Mouse (Mus musculus) hindbrain, embryonic 14.5 days (tissue): ENCODE data around the gene Iqschfp. TPM values are rescaled to one million over a fixed set of nuclear protein-coding genes. Genes with fewer than 3 reads are reported as not detected.
A peak's percentile ranks its signal among the peaks of the same experiment; 100 is the strongest.

Experiments used
- ATAC-seq: fragments of 200-750 bp; cut with Nextera tagmentation; 2 replicates; pipeline ENCODE4 v1.8.0; 2017; ENCODE audit warnings: moderate number of reproducible peaks, mild to moderate bottlenecking, moderate TSS enrichment, moderate library complexity; ENCODE audit not compliant: low FRiP score
- DNase-seq: peaks from one replicate; pipeline ENCODE4 v3.0.0-alpha.2; 2015; ENCODE audit warnings: low spot score
- H3K27ac ChIP-seq: fragments of 300-500 bp; sonication (generic); 2 replicates; pipeline ENCODE4 v1.5.1; 2014; ENCODE audit warnings: mild to moderate bottlenecking, moderate library complexity
- H3K27me3 ChIP-seq: fragments of 300-500 bp; sonication (generic); 2 replicates; pipeline ENCODE4 v1.6.1; 2014; ENCODE audit warnings: mild to moderate bottlenecking, low read length, mixed read lengths; ENCODE audit not compliant: control insufficient read depth, insufficient read depth
- H3K36me3 ChIP-seq: fragments of 300-500 bp; sonication (generic); replicated peaks from 2 replicates; pipeline ENCODE4 v1.6.1; 2014; ENCODE audit not compliant: control insufficient read depth, insufficient read depth
- H3K4me1 ChIP-seq: fragments of 300-500 bp; sonication (generic); replicated peaks from 2 replicates; pipeline ENCODE4 v1.6.1; 2014; ENCODE audit warnings: antibody characterized with exemption, low read length, mixed read lengths; ENCODE audit not compliant: control insufficient read depth, insufficient read depth
- H3K4me2 ChIP-seq: fragments of 300-500 bp; sonication (generic); replicated peaks from 2 replicates; pipeline ENCODE4 v1.6.1; 2014; ENCODE audit warnings: mild to moderate bottlenecking, moderate library complexity
- H3K4me3 ChIP-seq: fragments of 300-500 bp; sonication (generic); replicated peaks from 2 replicates; pipeline ENCODE4 v1.5.1; 2014; ENCODE audit warnings: mild to moderate bottlenecking, low read length
- H3K9ac ChIP-seq: fragments of 300-500 bp; sonication (generic); 2 replicates; pipeline ENCODE4 v1.6.1; 2014
- H3K9me3 ChIP-seq: fragments of 300-500 bp; sonication (generic); 2 replicates; pipeline ENCODE4 v1.6.1; 2016; ENCODE audit warnings: low read length; ENCODE audit not compliant: control insufficient read depth
- WGBS: fragments of 180-500 bp; shearing (Covaris S2); extraction: QIAGEN DNeasy Blood & Tissue Kit; methylation state at CpG from one replicate; pipeline ENCODE4 v1.1.7; 2014; 5-methylcytosine and 5-hydroxymethylcytosine counted together
- polyA plus RNA-seq: library from polyadenylated mRNA; unstranded; fragments of >200 nt; fragmentation: Nextera tagmentation; extraction: Ambion mirVana; gene quantifications from 2 replicates; pipeline ENCODE4 v1.2.1, GENCODE M21; 2014

The Iqschfp gene
- polyA plus RNA-seq: 7.5 and 8.3 TPM in 2 replicates

- peak within 1 kb of the TSS; percentile 55 for H3K9ac ChIP-seq
- DNase-seq (no peak), ATAC-seq (no peak)
- no peaks in the 10 kb centered on the region for H3K27me3 ChIP-seq
- peak within 1 kb of the TSS; percentile 81 for H3K27ac ChIP-seq
- no peaks in the 10 kb centered on the region for H3K9me3 ChIP-seq
- H3K4me2 ChIP-seq: peak within 1 kb of the TSS; percentile 48
- H3K4me3 ChIP-seq: peak within 1 kb of the TSS; percentile 26
- no peaks in the 10 kb centered on the region for H3K36me3 ChIP-seq
- 36% methylated on average over 15 of the region's 15 CpGs for WGBS
- H3K4me1 ChIP-seq: peaks cover 16% of the 10 kb centered on the region; the same call in 1 of the 2 replicates
Measured at GRCm38 (mm10) chr3:67892026-67892705, at the start of gene Iqschfp, which contains the start of gene Iqcj. Iqschfp (plus strand) TSS chr3:67892232. Iqcj (plus strand) TSS chr3:67892220.

GRCm38 (mm10) chr3:67852397-67852796 lies 39.6 kb upstream of the Iqschfp start:
- Histone ChIP-seq H3K4me2 (no peak overlapping the region), H3K27me3 (no peaks in the 10 kb centered on the region), H3K27ac (no peak overlapping the region), H3K9me3 (no peaks in the 10 kb centered on the region), H3K36me3 (no peaks in the 10 kb centered on the region), H3K4me1 (no peaks in the 10 kb centered on the region), H3K4me3 (no peak overlapping the region), H3K9ac (no peak overlapping the region)
- DNase-seq: no peak
- no peak for ATAC-seq
- 73% methylated on average over 5 of the region's 5 CpGs for WGBS

- no peaks in the 10 kb centered on the region for H3K9me3 ChIP-seq
- WGBS: 93% methylated on average over 3 of the region's 3 CpGs
Measured at GRCm38 (mm10) chr3:67861524-67861923, 30.5 kb upstream of the Iqschfp start.

GRCm38 (mm10) chr3:67867420-67868065 lies 24.5 kb upstream of the Iqschfp start:
- WGBS: 48% methylated on average over 13 of the region's 13 CpGs
- Histone ChIP-seq H3K9me3 (no peaks in the 10 kb centered on the region), H3K27ac (peak overlapping the region; percentile 52; the same call in 1 of the 2 replicates), H3K27me3 (no peaks in the 10 kb centered on the region), H3K4me2 (no peak overlapping the region), H3K4me3 (no peak overlapping the region), H3K36me3 (no peaks in the 10 kb centered on the region), H3K4me1 (no peaks in the 10 kb centered on the region), H3K9ac (no peak overlapping the region)
- DNase-seq: no peak
- no peak; the same call in 1 of the 2 replicates for ATAC-seq

More at GRCm38 (mm10) chr3:67861524-67861923, 30.5 kb upstream of the Iqschfp start:
- no peak overlapping the region for H3K9ac ChIP-seq
- H3K4me1 ChIP-seq: no peaks in the 10 kb centered on the region
- no peaks in the 10 kb centered on the region for H3K36me3 ChIP-seq
- H3K27ac ChIP-seq: no peak overlapping the region
- H3K4me3 ChIP-seq: no peak overlapping the region
- ATAC-seq (no peak), DNase-seq (no peak)
- H3K27me3 ChIP-seq: no peaks in the 10 kb centered on the region
- H3K4me2 ChIP-seq: no peak overlapping the region

DNA sequence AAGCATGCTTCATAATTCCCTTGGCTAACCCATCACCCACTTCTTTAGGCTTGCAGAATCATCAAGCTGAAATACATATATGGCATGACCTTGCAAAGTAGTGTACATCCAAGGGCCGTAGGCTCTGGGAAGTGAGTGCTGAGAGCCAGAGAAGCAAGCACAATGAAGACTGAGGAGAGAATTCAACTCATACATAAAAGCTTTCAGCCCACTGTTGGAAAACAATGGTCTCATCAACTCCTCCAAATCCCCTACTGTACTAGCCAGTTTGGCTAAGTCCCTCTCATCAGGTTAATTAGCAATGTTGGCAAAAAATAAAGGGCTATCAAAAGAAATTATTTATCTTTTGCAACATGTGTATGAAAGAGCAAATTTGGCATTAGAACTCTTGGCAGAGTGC lies 22.6 kb upstream of the Iqschfp start:
- 63% methylated on average over 1 of the region's 1 CpGs for WGBS
- no peak overlapping the region for H3K27ac ChIP-seq
- no peak overlapping the region for H3K4me2 ChIP-seq
- no peak for ATAC-seq
- no peaks in the 10 kb centered on the region for H3K9me3 ChIP-seq
- H3K4me3 ChIP-seq: no peak overlapping the region
- no peak for DNase-seq
- H3K27me3 ChIP-seq: no peaks in the 10 kb centered on the region
- H3K36me3 ChIP-seq: no peaks in the 10 kb centered on the region
- H3K4me1 ChIP-seq: no peaks in the 10 kb centered on the region
- no peak overlapping the region for H3K9ac ChIP-seq

DNA sequence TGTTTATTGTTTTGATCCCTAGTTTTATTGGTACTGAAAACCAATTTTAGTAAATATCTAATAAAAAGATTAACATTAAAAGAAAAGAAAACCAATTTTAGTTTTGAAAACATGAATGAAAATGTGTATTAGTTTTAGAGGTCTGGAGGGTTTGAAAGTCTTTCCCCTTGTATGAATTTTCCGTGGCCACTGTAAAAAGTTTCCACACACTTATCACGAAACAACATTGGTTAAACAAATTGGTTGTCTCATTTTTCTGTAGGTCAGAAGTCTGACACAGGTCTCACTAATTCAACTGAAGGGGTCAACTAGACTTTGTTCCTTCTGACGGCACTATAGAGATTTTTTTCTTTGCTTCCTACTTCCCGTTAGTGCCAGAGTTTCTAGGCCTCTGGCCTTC lies 14.8 kb upstream of the Iqschfp start:
- Histone ChIP-seq H3K27ac (no peak overlapping the region), H3K4me2 (no peak overlapping the region), H3K36me3 (no peaks in the 10 kb centered on the region), H3K4me3 (no peak overlapping the region), H3K4me1 (no peaks in the 10 kb centered on the region), H3K27me3 (no peaks in the 10 kb centered on the region), H3K9me3 (no peaks in the 10 kb centered on the region), H3K9ac (no peak overlapping the region)
- no peak for DNase-seq
- ATAC-seq: no peak
- WGBS: 89% methylated on average over 4 of the region's 4 CpGs

- no peak for DNase-seq
- Histone ChIP-seq H3K27ac (no peak overlapping the region), H3K4me3 (no peak overlapping the region), H3K27me3 (no peaks in the 10 kb centered on the region), H3K9ac (no peak overlapping the region), H3K9me3 (no peaks in the 10 kb centered on the region), H3K36me3 (no peaks in the 10 kb centered on the region), H3K4me2 (no peak overlapping the region), H3K4me1 (no peaks in the 10 kb centered on the region)
- WGBS: 42% methylated on average over 3 of the region's 3 CpGs
- no peak for ATAC-seq
Measured at GRCm38 (mm10) chr3:67884335-67884734, 7.7 kb upstream of the Iqschfp start.

- Histone ChIP-seq H3K36me3 (no peaks in the 10 kb centered on the region), H3K4me3 (no peak overlapping the region), H3K9me3 (no peaks in the 10 kb centered on the region), H3K4me2 (no peak overlapping the region), H3K9ac (no peak overlapping the region), H3K27me3 (no peaks in the 10 kb centered on the region), H3K27ac (no peak overlapping the region), H3K4me1 (0 out of 2 replicates have a peak, but pooled peaks cover under 1% of the 10 kb centered on the region)
- DNase-seq: no peak
- no peak for ATAC-seq
- 79% methylated on average over 1 of the region's 1 CpGs for WGBS
Measured at GRCm38 (mm10) chr3:67886176-67886575, 5.9 kb upstream of the Iqschfp start.

DNA sequence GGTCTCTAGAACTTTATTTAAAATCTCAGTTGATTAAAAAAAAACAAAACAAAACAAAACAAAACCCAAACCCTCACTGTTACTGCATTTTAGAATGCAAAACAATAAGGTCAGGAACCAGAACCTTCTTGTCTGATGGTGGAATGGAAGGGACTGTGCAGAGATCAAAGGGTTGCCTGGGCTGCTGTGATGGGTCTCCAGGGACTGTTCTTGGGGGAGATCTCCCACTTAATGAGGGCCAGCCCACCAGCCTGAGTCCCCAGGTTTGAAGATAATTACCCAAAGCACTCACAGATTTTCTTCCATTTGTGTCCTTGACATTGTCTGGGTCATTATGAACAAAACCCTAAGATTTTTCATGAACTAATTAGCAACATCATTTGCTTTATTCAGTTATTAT lies 4.8 kb upstream of the Iqschfp start:
- Histone ChIP-seq H3K9me3 (no peaks in the 10 kb centered on the region), H3K9ac (no peak overlapping the region), H3K4me3 (no peak overlapping the region), H3K4me2 (no peak overlapping the region), H3K4me1 (peaks cover 5% of the 10 kb centered on the region; the same call in 1 of the 2 replicates), H3K27ac (no peak overlapping the region), H3K27me3 (no peaks in the 10 kb centered on the region), H3K36me3 (no peaks in the 10 kb centered on the region)
- DNase-seq (no peak), ATAC-seq (no peak)
